Mouse (Mus musculus): Measurements from ENCODE around the gene Cdk20. TPM values are rescaled to one million over a fixed set of nuclear protein-coding genes. Genes with fewer than 3 reads are reported as not detected.

Cdk20 gene
- polyA plus RNA-seq, 1 experiment from 2014 or later = 14.9 TPM

- H3K9me3 ChIP-seq (replicated peaks) = no peaks in the 10 kb centered on the region
- WGBS = 84% methylated on average over 6 of the region's 6 CpGs
- H3K4me2 ChIP-seq = no peak overlapping the region
- no peaks in the 10 kb centered on the region for H3K27me3 ChIP-seq
- H3K36me3 ChIP-seq (ENCODE audit: poor library complexity, severe bottlenecking) = no peaks in the 10 kb centered on the region
- no peak for ATAC-seq
- no peak overlapping the region for H3K27ac ChIP-seq
- no peak overlapping the region for H3K9ac ChIP-seq
- no peak overlapping the region for H3K4me3 ChIP-seq
- H3K4me1 ChIP-seq = no peaks in the 10 kb centered on the region
These were observed 26.6 kb upstream of the Cdk20 start for GRCm38 (mm10) chr13:64405550-64405949.

- no peak overlapping the region for H3K27ac ChIP-seq
- H3K4me3 ChIP-seq = no peak overlapping the region
- no peaks in the 10 kb centered on the region for H3K36me3 ChIP-seq (ENCODE audit: poor library complexity, severe bottlenecking)
- 91% methylated on average over 5 of the region's 5 CpGs for WGBS
- no peaks in the 10 kb centered on the region for H3K4me1 ChIP-seq
- no peaks in the 10 kb centered on the region for H3K9me3 ChIP-seq (replicated peaks)
- ATAC-seq = no peak
- no peaks in the 10 kb centered on the region for H3K27me3 ChIP-seq
- no peak overlapping the region for H3K4me2 ChIP-seq
- H3K9ac ChIP-seq = no peak overlapping the region
These were observed 24.1 kb upstream of the Cdk20 start for GRCm38 (mm10) chr13:64407992-64408391.

- Histone ChIP-seq H3K9me3 (replicated peaks) (no peaks in the 10 kb centered on the region), H3K4me3 (no peak overlapping the region), H3K36me3 (ENCODE audit: poor library complexity, severe bottlenecking) (no peaks in the 10 kb centered on the region), H3K4me1 (no peaks in the 10 kb centered on the region), H3K4me2 (no peak overlapping the region), H3K27me3 (no peaks in the 10 kb centered on the region), H3K27ac (no peak overlapping the region), H3K9ac (no peak overlapping the region)
- 86% methylated on average over 5 of the region's 5 CpGs for WGBS
- ATAC-seq = no peak
These were observed 21.5 kb upstream of the Cdk20 start for GRCm38 (mm10) chr13:64410604-64411003.

- Histone ChIP-seq H3K4me1 (no peaks in the 10 kb centered on the region), H3K4me3 (no peak overlapping the region), H3K27me3 (no peaks in the 10 kb centered on the region), H3K36me3 (ENCODE audit: poor library complexity, severe bottlenecking) (no peaks in the 10 kb centered on the region), H3K27ac (no peak overlapping the region), H3K9me3 (replicated peaks) (no peaks in the 10 kb centered on the region), H3K4me2 (no peak overlapping the region), H3K9ac (no peak overlapping the region)
- ATAC-seq = no peak
- 77% methylated on average over 2 of the region's 2 CpGs for WGBS
These were observed 20.8 kb upstream of the Cdk20 start for GRCm38 (mm10) chr13:64411282-64411681.

- Histone ChIP-seq H3K27me3 (no peaks in the 10 kb centered on the region), H3K4me2 (no peak overlapping the region), H3K27ac (no peak overlapping the region), H3K9ac (no peak overlapping the region), H3K4me3 (no peak overlapping the region), H3K4me1 (no peaks in the 10 kb centered on the region), H3K36me3 (ENCODE audit: poor library complexity, severe bottlenecking) (no peaks in the 10 kb centered on the region), H3K9me3 (replicated peaks) (no peaks in the 10 kb centered on the region)
- 84% methylated on average over 2 of the region's 2 CpGs for WGBS
- ATAC-seq = no peak
These were observed 19.3 kb upstream of the Cdk20 start for GRCm38 (mm10) chr13:64412752-64413257.

GRCm38 (mm10) chr13:64415659-64416058 lies 16.5 kb upstream of the Cdk20 start:
- Histone ChIP-seq H3K4me2 (no peak overlapping the region), H3K4me3 (no peak overlapping the region), H3K9me3 (replicated peaks) (no peaks in the 10 kb centered on the region), H3K27ac (no peak overlapping the region), H3K36me3 (ENCODE audit: poor library complexity, severe bottlenecking) (no peaks in the 10 kb centered on the region), H3K9ac (no peak overlapping the region), H3K27me3 (no peaks in the 10 kb centered on the region), H3K4me1 (no peaks in the 10 kb centered on the region)
- ATAC-seq = no peak
- 84% methylated on average over 2 of the region's 2 CpGs for WGBS

GRCm38 (mm10) chr13:64416955-64417601 lies 15.0 kb upstream of the Cdk20 start:
- H3K9ac ChIP-seq = no peak overlapping the region
- H3K36me3 ChIP-seq (ENCODE audit: poor library complexity, severe bottlenecking) = no peaks in the 10 kb centered on the region
- H3K27me3 ChIP-seq = no peaks in the 10 kb centered on the region
- 71% methylated on average over 5 of the region's 5 CpGs for WGBS
- no peak overlapping the region for H3K4me2 ChIP-seq
- no peak overlapping the region for H3K27ac ChIP-seq
- no peak for ATAC-seq
- H3K4me3 ChIP-seq = no peak overlapping the region
- no peaks in the 10 kb centered on the region for H3K9me3 ChIP-seq (replicated peaks)
- no peaks in the 10 kb centered on the region for H3K4me1 ChIP-seq

GRCm38 (mm10) chr13:64420847-64421246 lies 11.3 kb upstream of the Cdk20 start:
- ATAC-seq = no peak

GRCm38 (mm10) chr13:64421386-64421785 lies 10.7 kb upstream of the Cdk20 start:
- H3K4me2 ChIP-seq = no peak overlapping the region
- 75% methylated on average over 3 of the region's 3 CpGs for WGBS
- no peaks in the 10 kb centered on the region for H3K36me3 ChIP-seq (ENCODE audit: poor library complexity, severe bottlenecking)
- H3K27ac ChIP-seq = no peak overlapping the region
- no peaks in the 10 kb centered on the region for H3K4me1 ChIP-seq
- no peak overlapping the region for H3K9ac ChIP-seq
- H3K4me3 ChIP-seq = no peak overlapping the region
- no peaks in the 10 kb centered on the region for H3K9me3 ChIP-seq (replicated peaks)
- ATAC-seq = no peak
- no peaks in the 10 kb centered on the region for H3K27me3 ChIP-seq

More at GRCm38 (mm10) chr13:64420847-64421246, 11.3 kb upstream of the Cdk20 start:
- WGBS = 81% methylated on average over 1 of the region's 1 CpGs
- Histone ChIP-seq H3K9ac (no peak overlapping the region), H3K36me3 (ENCODE audit: poor library complexity, severe bottlenecking) (no peaks in the 10 kb centered on the region), H3K4me1 (no peaks in the 10 kb centered on the region), H3K9me3 (replicated peaks) (no peaks in the 10 kb centered on the region), H3K4me2 (no peak overlapping the region), H3K27ac (no peak overlapping the region), H3K4me3 (no peak overlapping the region), H3K27me3 (no peaks in the 10 kb centered on the region)

- no peaks in the 10 kb centered on the region for H3K4me1 ChIP-seq
- no peak overlapping the region for H3K27ac ChIP-seq
- H3K36me3 ChIP-seq (ENCODE audit: poor library complexity, severe bottlenecking) = no peaks in the 10 kb centered on the region
- no peaks in the 10 kb centered on the region for H3K27me3 ChIP-seq
- H3K9me3 ChIP-seq (replicated peaks) = no peaks in the 10 kb centered on the region
- ATAC-seq = no peak
- H3K4me3 ChIP-seq = no peak overlapping the region
- H3K4me2 ChIP-seq = no peak overlapping the region
- no peak overlapping the region for H3K9ac ChIP-seq
- 91% methylated on average over 7 of the region's 7 CpGs for WGBS
These were observed 10.0 kb upstream of the Cdk20 start for GRCm38 (mm10) chr13:64421952-64422606.

GRCm38 (mm10) chr13:64422607-64422957 lies 9.5 kb upstream of the Cdk20 start:
- Histone ChIP-seq H3K27ac (no peak overlapping the region), H3K9me3 (replicated peaks) (no peaks in the 10 kb centered on the region), H3K4me2 (no peak overlapping the region), H3K36me3 (ENCODE audit: poor library complexity, severe bottlenecking) (no peaks in the 10 kb centered on the region), H3K27me3 (no peaks in the 10 kb centered on the region), H3K4me3 (no peak overlapping the region), H3K9ac (no peak overlapping the region), H3K4me1 (no peaks in the 10 kb centered on the region)
- 91% methylated on average over 6 of the region's 6 CpGs for WGBS
- ATAC-seq = no peak

GRCm38 (mm10) chr13:64424347-64424746 lies 7.8 kb upstream of the Cdk20 start:
- WGBS = 61% methylated on average over 3 of the region's 3 CpGs
- Histone ChIP-seq H3K27me3 (no peaks in the 10 kb centered on the region), H3K9me3 (replicated peaks) (no peaks in the 10 kb centered on the region), H3K4me1 (no peaks in the 10 kb centered on the region), H3K27ac (no peak overlapping the region), H3K9ac (no peak overlapping the region), H3K36me3 (ENCODE audit: poor library complexity, severe bottlenecking) (no peaks in the 10 kb centered on the region), H3K4me2 (no peak overlapping the region), H3K4me3 (no peak overlapping the region)
- no peak for ATAC-seq

- no peak for ATAC-seq
- Histone ChIP-seq H3K4me3 (no peak overlapping the region), H3K27ac (no peak overlapping the region), H3K9me3 (replicated peaks) (no peaks in the 10 kb centered on the region), H3K36me3 (ENCODE audit: poor library complexity, severe bottlenecking) (no peaks in the 10 kb centered on the region), H3K9ac (no peak overlapping the region), H3K27me3 (no peaks in the 10 kb centered on the region), H3K4me1 (no peaks in the 10 kb centered on the region), H3K4me2 (no peak overlapping the region)
- WGBS = 74% methylated on average over 1 of the region's 1 CpGs
These were observed 6.8 kb upstream of the Cdk20 start for GRCm38 (mm10) chr13:64425280-64425679.
